Mouse (Mus musculus) adrenal gland, postnatal 36 days (tissue): Measurements from ENCODE around the gene Gpr35. TPM values are rescaled to one million over a fixed set of nuclear protein-coding genes. Genes with fewer than 3 reads are reported as not detected.

Experiments used
- total RNA-seq, 2 experiments: library from RNA; stranded (reverse); gene quantifications; 2 replicates each; pipeline ENCODE4 v1.2.3; 2021

Gene Gpr35
- total RNA-seq, 2 experiments from 2014 or later, result 0.53 to 1.9 TPM

Other genes with a start within 250 kb of the Gpr35 start
- gene Gpc1, start 119.2 kb upstream of the Gpr35 start, total RNA-seq, result 10 to 100 TPM; 61.7 to 73.1 TPM
- gene Ankmy1, start 48.0 kb upstream of the Gpr35 start, total RNA-seq, result 1 to 10 TPM in 1 of 2 experiments, under 1 TPM in 1; 0.93 to 1.0 TPM
- gene Dusp28, start 43.9 kb upstream of the Gpr35 start, total RNA-seq, result 10 to 100 TPM; 12.0 to 13.7 TPM
- gene Rnpepl1, start 40.1 kb upstream of the Gpr35 start, total RNA-seq, result 10 to 100 TPM; 66.5 to 79.4 TPM
- gene Capn10, start 16.5 kb upstream of the Gpr35 start, total RNA-seq, result 10 to 100 TPM; 16.0 to 16.7 TPM
- not detected for gene Aqp12, start 55.5 kb downstream of the Gpr35 start, total RNA-seq
- gene Kif1a, start 151.1 kb downstream of the Gpr35 start, total RNA-seq, result 10 to 100 TPM; 20.7 to 27.9 TPM
- gene Agxt, start 184.4 kb downstream of the Gpr35 start, total RNA-seq, result not detected
- not detected for gene 2310007B03Rik, start 210.1 kb downstream of the Gpr35 start, total RNA-seq
- gene Crocc2, start 217.9 kb downstream of the Gpr35 start, total RNA-seq, result under 1 TPM in 1 of 2 experiments, not detected in 1; 0.03 TPM